Mouse (Mus musculus) neural tube, embryonic 11.5 days (tissue): Measurements from ENCODE around the gene Grm8. TPM values are rescaled to one million over a fixed set of nuclear protein-coding genes. Genes with fewer than 3 reads are reported as not detected.

ENCODE experiments used
- ATAC-seq: fragments of 200-750 bp; cut with Nextera tagmentation; 2 replicates; pipeline ENCODE4 v1.8.0; 2017; ENCODE audit warnings: moderate number of reproducible peaks, mild to moderate bottlenecking, moderate TSS enrichment, moderate library complexity; ENCODE audit not compliant: insufficient read depth, low FRiP score, low TSS enrichment
- DNase-seq: peaks from one replicate; pipeline ENCODE4 v3.0.0-alpha.2; 2015; ENCODE audit warnings: low spot score
- H3K27ac ChIP-seq: fragments of 300-500 bp; sonication (generic); 2 replicates; pipeline ENCODE4 v1.5.1; 2014; ENCODE audit warnings: low read depth, mild to moderate bottlenecking, low read length
- H3K27me3 ChIP-seq: fragments of 300-500 bp; sonication (generic); 2 replicates; pipeline ENCODE4 v1.6.1; 2014; ENCODE audit warnings: mild to moderate bottlenecking, low read length, mixed read lengths; ENCODE audit not compliant: control insufficient read depth, insufficient read depth
- H3K36me3 ChIP-seq: fragments of 300-500 bp; sonication (generic); 2 replicates; pipeline ENCODE4 v1.6.1; 2014; ENCODE audit warnings: mild to moderate bottlenecking, low read length, moderate library complexity, mixed read lengths; ENCODE audit not compliant: control insufficient read depth, insufficient read depth
- H3K4me1 ChIP-seq: fragments of 300-500 bp; sonication (generic); 2 replicates; pipeline ENCODE4 v1.6.1; 2014; ENCODE audit warnings: low read length, mixed read lengths; ENCODE audit not compliant: control insufficient read depth, insufficient read depth
- H3K4me2 ChIP-seq: fragments of 300-500 bp; sonication (generic); 2 replicates; pipeline ENCODE4 v1.6.1; 2014; ENCODE audit warnings: low read depth, mild to moderate bottlenecking, moderate library complexity
- H3K4me3 ChIP-seq: fragments of 300-500 bp; sonication (generic); 2 replicates; pipeline ENCODE4 v1.5.1; 2014; ENCODE audit warnings: low read depth, low read length
- H3K9ac ChIP-seq: fragments of 300-500 bp; sonication (generic); 2 replicates; pipeline ENCODE4 v1.6.1; 2014; ENCODE audit warnings: mild to moderate bottlenecking, low read length
- H3K9me3 ChIP-seq: fragments of 300-500 bp; sonication (generic); 2 replicates; pipeline ENCODE4 v1.6.1; 2016; ENCODE audit warnings: low read length; ENCODE audit not compliant: control insufficient read depth
- WGBS: fragments of 180-500 bp; shearing (Covaris S2); extraction: QIAGEN DNeasy Blood & Tissue Kit; methylation state at CpG from one replicate; pipeline ENCODE4 v1.1.7; 2014; 5-methylcytosine and 5-hydroxymethylcytosine counted together
- polyA plus RNA-seq: library from polyadenylated mRNA; unstranded; fragments of >200 nt; fragmentation: Nextera tagmentation; extraction: Ambion mirVana; gene quantifications from 2 replicates; pipeline ENCODE4 v1.2.1, GENCODE M21; 2014

Gene Grm8
- polyA plus RNA-seq, 1 experiment from 2014 or later, result 1.1 TPM

- peak; percentile 67; the same call in 1 of the 2 replicates for ATAC-seq
- WGBS, result 44% methylated on average over 2 of the region's 2 CpGs
- H3K27me3 ChIP-seq, result no peaks in the 10 kb centered on the region
Observed at GRCm38 (mm10) chr6:27580485-27580884, 554.5 kb downstream of the Grm8 start.

GRCm38 (mm10) chr6:27545516-27545915, 589.5 kb downstream of the Grm8 start:
- no peak overlapping the region for H3K4me2 ChIP-seq
- no peaks in the 10 kb centered on the region for H3K4me1 ChIP-seq
- H3K9me3 ChIP-seq, result no peaks in the 10 kb centered on the region
- 78% methylated on average over 6 of the region's 6 CpGs for WGBS
- no peaks in the 10 kb centered on the region for H3K36me3 ChIP-seq
- no peak overlapping the region for H3K27ac ChIP-seq
- no peak overlapping the region for H3K4me3 ChIP-seq
- no peak for ATAC-seq
- DNase-seq, result no peak
- H3K9ac ChIP-seq, result no peak overlapping the region
- no peaks in the 10 kb centered on the region for H3K27me3 ChIP-seq

More at GRCm38 (mm10) chr6:27580485-27580884, 554.5 kb downstream of the Grm8 start:
- DNase-seq, result no peak
- H3K9ac ChIP-seq, result no peak overlapping the region
- no peaks in the 10 kb centered on the region for H3K36me3 ChIP-seq
- no peak overlapping the region for H3K27ac ChIP-seq
- H3K4me3 ChIP-seq, result no peak overlapping the region
- no peak overlapping the region for H3K4me2 ChIP-seq
- no peaks in the 10 kb centered on the region for H3K9me3 ChIP-seq
- no peaks in the 10 kb centered on the region for H3K4me1 ChIP-seq

DNA sequence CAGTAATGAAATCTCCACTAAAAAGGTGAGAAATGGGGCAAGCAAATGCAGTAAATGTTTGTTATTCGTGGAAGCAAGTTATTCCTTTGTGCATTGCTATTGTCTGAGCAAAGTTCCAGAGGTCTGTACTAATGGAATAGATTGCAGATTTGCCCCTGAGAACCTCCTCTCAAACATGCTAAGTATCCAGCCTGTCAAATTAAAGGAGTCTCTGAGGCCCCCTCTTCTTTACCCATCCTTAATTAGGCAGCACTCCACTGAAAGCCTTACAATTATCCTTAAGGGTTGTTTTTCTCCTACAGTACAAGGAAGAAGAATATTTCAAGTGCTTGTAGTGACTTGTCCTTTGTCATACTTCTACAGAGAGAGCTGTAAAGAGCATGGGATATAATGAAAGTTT, 617.4 kb downstream of the Grm8 start:
- no peaks in the 10 kb centered on the region for H3K27me3 ChIP-seq
- H3K4me1 ChIP-seq, result no peaks in the 10 kb centered on the region
- no peak overlapping the region for H3K4me3 ChIP-seq
- no peak overlapping the region for H3K9ac ChIP-seq
- H3K36me3 ChIP-seq, result no peaks in the 10 kb centered on the region
- ATAC-seq (no peak), DNase-seq (no peak)
- H3K27ac ChIP-seq, result no peak overlapping the region
- no peaks in the 10 kb centered on the region for H3K9me3 ChIP-seq
- WGBS, result 74% methylated on average over 1 of the region's 1 CpGs
- H3K4me2 ChIP-seq, result no peak overlapping the region

DNA sequence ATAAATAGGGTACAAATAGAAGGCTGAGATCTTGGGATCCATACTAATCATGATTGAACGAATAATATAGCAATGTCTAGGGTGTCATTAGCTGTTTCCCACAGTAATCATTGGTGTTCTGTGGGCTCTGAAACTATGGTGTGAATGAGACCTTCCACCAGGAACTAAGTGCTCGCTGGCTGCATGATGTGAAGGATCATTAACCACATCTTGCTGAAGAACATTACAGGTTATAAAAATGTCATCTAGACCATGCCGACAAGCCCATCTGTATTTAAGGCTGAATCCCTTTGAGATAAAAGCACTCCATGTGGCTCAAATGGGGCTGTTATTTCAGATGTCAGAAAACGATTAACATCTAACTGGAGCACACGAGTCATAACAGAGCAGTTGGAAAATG, 674.0 kb downstream of the Grm8 start:
- Histone ChIP-seq H3K4me2 (no peak overlapping the region), H3K4me3 (no peak overlapping the region), H3K27ac (no peak overlapping the region), H3K9me3 (no peaks in the 10 kb centered on the region), H3K4me1 (no peaks in the 10 kb centered on the region), H3K36me3 (no peaks in the 10 kb centered on the region), H3K27me3 (no peaks in the 10 kb centered on the region), H3K9ac (no peak overlapping the region)
- ATAC-seq, result no peak
- WGBS, result 29% methylated on average over 5 of the region's 5 CpGs
- DNase-seq, result no peak

DNA sequence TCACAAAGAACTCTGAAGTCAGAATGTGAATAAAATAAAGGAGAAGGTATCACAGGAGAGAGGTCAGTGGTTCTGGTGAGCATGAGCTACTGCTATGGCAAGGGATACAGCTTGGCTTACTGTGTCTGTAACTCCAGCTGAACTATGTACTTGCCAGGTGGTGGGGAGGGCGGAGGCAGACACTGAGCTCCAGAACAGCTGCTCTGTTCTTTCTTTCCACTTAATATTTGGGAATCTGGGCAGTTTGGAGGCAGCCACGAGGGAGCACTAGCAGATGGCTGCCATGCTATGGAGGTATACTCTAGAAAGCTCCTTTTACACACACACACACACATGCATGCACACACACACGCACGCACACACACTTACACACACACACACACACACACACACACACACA, 726.5 kb downstream of the Grm8 start:
- Histone ChIP-seq H3K27ac (no peak overlapping the region), H3K4me1 (no peaks in the 10 kb centered on the region), H3K36me3 (no peaks in the 10 kb centered on the region), H3K9me3 (no peaks in the 10 kb centered on the region), H3K27me3 (no peaks in the 10 kb centered on the region), H3K4me3 (no peak overlapping the region), H3K4me2 (no peak overlapping the region), H3K9ac (no peak overlapping the region)
- ATAC-seq, result peak; percentile 55
- DNase-seq, result no peak
- 79% methylated on average over 4 of the region's 4 CpGs for WGBS

GRCm38 (mm10) chr6:27372416-27372815, 762.6 kb downstream of the Grm8 start:
- Histone ChIP-seq H3K9me3 (no peaks in the 10 kb centered on the region), H3K27ac (no peak overlapping the region), H3K36me3 (no peaks in the 10 kb centered on the region), H3K4me1 (no peaks in the 10 kb centered on the region), H3K27me3 (no peaks in the 10 kb centered on the region), H3K9ac (no peak overlapping the region), H3K4me3 (no peak overlapping the region), H3K4me2 (no peak overlapping the region)
- DNase-seq (no peak), ATAC-seq (no peak)

- Histone ChIP-seq H3K9me3 (no peaks in the 10 kb centered on the region), H3K4me2 (no peak overlapping the region), H3K4me1 (no peaks in the 10 kb centered on the region), H3K27me3 (no peaks in the 10 kb centered on the region), H3K4me3 (no peak overlapping the region), H3K36me3 (no peaks in the 10 kb centered on the region), H3K9ac (no peak overlapping the region), H3K27ac (no peak overlapping the region)
- DNase-seq (no peak), ATAC-seq (no peak)
- WGBS, result 77% methylated on average over 2 of the region's 2 CpGs
Observed at GRCm38 (mm10) chr6:27371095-27371494, 763.9 kb downstream of the Grm8 start.

DNA sequence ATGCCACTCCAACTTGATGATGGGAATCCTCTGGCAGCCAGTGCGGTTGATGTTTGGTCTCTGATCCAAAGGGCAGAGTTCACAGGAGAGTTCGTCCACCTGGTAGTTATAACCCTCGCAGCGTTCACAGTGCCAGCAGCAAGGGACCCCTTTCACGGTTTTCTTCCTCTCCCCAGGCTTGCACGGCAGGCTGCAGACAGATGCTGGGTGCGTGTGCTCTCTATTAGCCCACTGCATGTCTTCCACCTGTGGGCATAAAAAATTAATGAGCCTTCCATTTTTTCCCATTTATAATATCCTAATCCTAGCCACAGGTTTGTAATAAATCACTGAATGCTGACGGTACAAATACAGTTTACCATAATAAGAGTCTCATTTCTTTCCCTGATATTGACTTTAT, 771.2 kb downstream of the Grm8 start:
- Histone ChIP-seq H3K9ac (no peak overlapping the region), H3K36me3 (no peaks in the 10 kb centered on the region), H3K4me2 (no peak overlapping the region), H3K9me3 (no peaks in the 10 kb centered on the region), H3K4me3 (no peak overlapping the region), H3K27me3 (no peaks in the 10 kb centered on the region), H3K4me1 (no peaks in the 10 kb centered on the region), H3K27ac (no peak overlapping the region)
- ATAC-seq, result no peak
- 86% methylated on average over 8 of the region's 8 CpGs for WGBS
- no peak for DNase-seq

- ATAC-seq, result no peak
- Histone ChIP-seq H3K4me2 (no peak overlapping the region), H3K36me3 (no peaks in the 10 kb centered on the region), H3K9ac (no peak overlapping the region), H3K9me3 (no peaks in the 10 kb centered on the region), H3K4me3 (no peak overlapping the region), H3K27ac (no peak overlapping the region), H3K4me1 (no peaks in the 10 kb centered on the region), H3K27me3 (no peaks in the 10 kb centered on the region)
- DNase-seq, result no peak
Observed at GRCm38 (mm10) chr6:27360440-27360839, 774.5 kb downstream of the Grm8 start.
